Mouse (Mus musculus) lung, embryonic 14.5 days (tissue): ENCODE measurements at regions not wholly inside any gene's neighbourhood (a gene's known extent, or its start where the extent isn't known, plus 50 kb on each side); places are given as distances from the start of the nearest gene placed in this dataset.

Source experiments
- ATAC-seq: fragments of 200-750 bp; cut with Nextera tagmentation; 2 replicates; pipeline ENCODE4 v1.8.0; 2017; ENCODE audit warnings: mild to moderate bottlenecking, moderate TSS enrichment, moderate library complexity; ENCODE audit not compliant: insufficient read depth
- DNase-seq: peaks from one replicate; pipeline ENCODE4 v3.0.0-alpha.2; 2015
- H3K27ac ChIP-seq: fragments of 300-500 bp; sonication (generic); 2 replicates; pipeline ENCODE4 v1.5.1; 2014; ENCODE audit warnings: low read depth, mild to moderate bottlenecking, moderate library complexity
- H3K27me3 ChIP-seq: fragments of 300-500 bp; sonication (generic); 2 replicates; pipeline ENCODE4 v1.6.1; 2014; ENCODE audit warnings: low read length, control low read depth; ENCODE audit not compliant: insufficient read depth
- H3K36me3 ChIP-seq: fragments of 300-500 bp; sonication (generic); 2 replicates; pipeline ENCODE4 v1.6.1; 2014; ENCODE audit warnings: control low read depth; ENCODE audit not compliant: insufficient read depth
- H3K4me1 ChIP-seq: fragments of 300-500 bp; sonication (generic); 2 replicates; pipeline ENCODE4 v1.6.1; 2014; ENCODE audit warnings: antibody characterized with exemption, control low read depth; ENCODE audit not compliant: insufficient read depth
- H3K4me2 ChIP-seq: fragments of 300-500 bp; sonication (generic); 2 replicates; pipeline ENCODE4 v1.6.1; 2014; ENCODE audit warnings: mild to moderate bottlenecking
- H3K4me3 ChIP-seq: fragments of 300-500 bp; sonication (generic); 2 replicates; pipeline ENCODE4 v1.5.1; 2014; ENCODE audit warnings: low read depth, low read length
- H3K9ac ChIP-seq: fragments of 300-500 bp; sonication (generic); 2 replicates; pipeline ENCODE4 v1.6.1; 2014
- H3K9me3 ChIP-seq: fragments of 300-500 bp; sonication (generic); 2 replicates; pipeline ENCODE4 v1.6.1; 2016; ENCODE audit warnings: low read depth, low read length, control low read depth
- CTCF ChIP-seq: IDR thresholded peaks from 2 replicates; pipeline ENCODE4 v1.5.1; 2016; ENCODE audit warnings: antibody characterized with exemption, low read depth
- WGBS: fragments of 180-500 bp; shearing (Covaris S2); extraction: QIAGEN DNeasy Blood & Tissue Kit; methylation state at CpG from one replicate; pipeline ENCODE4 v1.1.7; 2014; 5-methylcytosine and 5-hydroxymethylcytosine counted together

DNA sequence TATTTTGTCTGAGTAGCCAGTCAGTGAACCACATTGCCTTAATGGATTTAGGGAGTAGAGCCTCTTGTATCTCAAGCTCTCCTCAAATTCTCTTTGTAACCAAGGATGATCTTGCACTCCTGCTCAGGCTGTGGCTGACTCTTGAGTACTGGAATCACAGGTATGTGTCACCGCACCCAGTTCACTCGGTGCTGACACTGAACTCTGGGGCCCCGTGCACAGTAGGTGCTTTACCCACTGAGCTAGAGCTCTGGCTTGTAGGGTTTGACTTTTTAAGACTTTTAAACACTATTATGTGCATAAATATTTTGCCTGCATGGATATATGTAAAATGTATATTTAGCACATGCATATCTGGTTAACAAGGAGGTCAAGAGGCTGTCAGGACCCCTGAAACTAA is 147.4 kb downstream of the Cartpt start:
- H3K27ac ChIP-seq = no peak overlapping the region
- H3K27me3 ChIP-seq = no peaks in the 10 kb centered on the region
- DNase-seq (no peak), ATAC-seq (no peak)
- no peaks in the 10 kb centered on the region for H3K4me1 ChIP-seq
- H3K9me3 ChIP-seq = no peaks in the 10 kb centered on the region
- TF ChIP-seq CTCF = no peak
- WGBS = 75% methylated on average over 3 of the region's 3 CpGs
- no peak overlapping the region for H3K4me2 ChIP-seq
- H3K9ac ChIP-seq = no peak overlapping the region
- H3K36me3 ChIP-seq = no peaks in the 10 kb centered on the region
- H3K4me3 ChIP-seq = no peak overlapping the region

DNA sequence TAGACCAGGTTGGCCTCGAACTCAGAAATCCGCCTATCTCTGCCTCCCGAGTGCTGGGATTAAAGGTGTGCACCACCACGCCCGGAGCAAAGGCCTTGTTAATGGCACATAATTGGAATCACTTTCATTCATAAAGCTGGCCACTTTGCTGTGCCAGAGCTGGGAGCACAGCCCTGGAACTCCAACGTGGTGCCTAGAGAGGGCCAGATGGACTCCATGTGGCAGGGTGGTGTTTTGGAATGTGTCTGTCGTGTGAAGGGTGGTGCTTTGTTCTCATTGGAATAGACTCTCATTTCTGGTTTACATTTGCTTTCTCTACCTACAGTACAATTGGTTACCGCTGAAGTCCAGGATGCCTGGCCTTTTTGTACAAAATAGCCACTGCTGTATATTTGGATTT is 150.2 kb downstream of the Cartpt start:
- Histone ChIP-seq H3K4me2 (no peak overlapping the region), H3K4me1 (no peaks in the 10 kb centered on the region), H3K36me3 (no peaks in the 10 kb centered on the region), H3K27ac (no peak overlapping the region), H3K4me3 (no peak overlapping the region), H3K9me3 (no peaks in the 10 kb centered on the region), H3K9ac (no peak overlapping the region), H3K27me3 (no peaks in the 10 kb centered on the region)
- 83% methylated on average over 8 of the region's 8 CpGs for WGBS
- no peak for ATAC-seq
- no peak for DNase-seq
- TF ChIP-seq CTCF = no peak

- ATAC-seq (no peak), DNase-seq (no peak)
- WGBS = 76% methylated on average over 6 of the region's 6 CpGs
- TF ChIP-seq CTCF = no peak
- Histone ChIP-seq H3K4me3 (no peak overlapping the region), H3K27ac (no peak overlapping the region), H3K27me3 (no peaks in the 10 kb centered on the region), H3K9me3 (no peaks in the 10 kb centered on the region), H3K9ac (no peak overlapping the region), H3K4me2 (no peak overlapping the region), H3K4me1 (no peaks in the 10 kb centered on the region), H3K36me3 (no peaks in the 10 kb centered on the region)
These were observed 151.5 kb downstream of the Cartpt start for GRCm38 (mm10) chr13:99749342-99749741.

DNA sequence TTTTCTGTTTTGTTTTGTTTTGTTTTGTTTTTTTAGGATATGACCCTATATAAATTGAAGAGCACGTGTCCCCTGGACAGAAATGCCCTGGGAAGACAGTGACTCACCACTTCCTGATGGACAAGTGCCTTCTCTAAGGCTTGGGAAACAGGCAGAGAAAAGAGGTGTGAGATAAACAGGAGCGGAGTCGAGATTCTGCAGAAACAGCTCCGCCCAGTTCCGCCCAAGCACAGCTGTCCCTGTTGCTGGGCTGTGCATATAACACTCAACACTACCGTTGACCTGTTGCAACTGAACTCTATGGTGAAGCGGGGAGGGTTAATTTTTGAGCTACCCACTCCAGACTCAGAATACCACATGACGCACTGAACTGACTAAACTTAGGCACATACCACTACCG is 152.8 kb downstream of the Cartpt start:
- no peaks in the 10 kb centered on the region for H3K4me1 ChIP-seq
- no peak overlapping the region for H3K27ac ChIP-seq
- H3K4me2 ChIP-seq = no peak overlapping the region
- no peaks in the 10 kb centered on the region for H3K9me3 ChIP-seq
- H3K4me3 ChIP-seq = no peak overlapping the region
- no peak for ATAC-seq
- H3K27me3 ChIP-seq = no peaks in the 10 kb centered on the region
- H3K36me3 ChIP-seq = no peaks in the 10 kb centered on the region
- DNase-seq = no peak
- 55% methylated on average over 9 of the region's 9 CpGs for WGBS
- no peak overlapping the region for H3K9ac ChIP-seq
- no peak for TF ChIP-seq CTCF

DNA sequence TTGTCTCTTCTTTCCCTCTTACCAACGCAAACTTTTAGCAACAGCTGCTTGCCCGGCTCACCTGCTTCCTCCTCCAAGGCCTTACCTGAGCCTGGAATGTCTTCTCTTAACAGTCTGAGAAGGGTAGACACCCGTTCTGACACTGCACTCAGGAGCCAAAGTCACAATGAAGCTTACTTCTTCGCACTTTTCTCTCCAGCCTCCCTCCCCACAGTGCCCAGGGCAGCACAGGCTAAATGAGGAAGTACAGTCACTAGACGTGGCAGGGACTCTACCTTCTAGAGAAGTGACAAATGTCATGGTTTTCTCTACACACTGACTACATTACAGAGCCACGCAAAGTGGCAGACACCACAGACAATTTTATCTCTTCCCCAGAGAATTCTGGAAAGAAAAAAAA is 155.4 kb downstream of the Cartpt start:
- no peak overlapping the region for H3K4me2 ChIP-seq
- no peaks in the 10 kb centered on the region for H3K27me3 ChIP-seq
- no peak overlapping the region for H3K9ac ChIP-seq
- no peaks in the 10 kb centered on the region for H3K4me1 ChIP-seq
- H3K9me3 ChIP-seq = no peaks in the 10 kb centered on the region
- H3K4me3 ChIP-seq = no peak overlapping the region
- no peaks in the 10 kb centered on the region for H3K36me3 ChIP-seq
- DNase-seq (no peak), ATAC-seq (no peak)
- TF ChIP-seq CTCF = no peak
- WGBS = 73% methylated on average over 6 of the region's 6 CpGs
- no peak overlapping the region for H3K27ac ChIP-seq

- Histone ChIP-seq H3K9me3 (no peaks in the 10 kb centered on the region), H3K4me3 (no peak overlapping the region), H3K4me1 (no peaks in the 10 kb centered on the region), H3K9ac (no peak overlapping the region), H3K36me3 (no peaks in the 10 kb centered on the region), H3K4me2 (no peak overlapping the region), H3K27me3 (no peaks in the 10 kb centered on the region), H3K27ac (no peak overlapping the region)
- no peak for TF ChIP-seq CTCF
- WGBS = 82% methylated on average over 7 of the region's 7 CpGs
- no peak for ATAC-seq
- DNase-seq = no peak
These were observed 156.1 kb downstream of the Cartpt start for GRCm38 (mm10) chr13:99744790-99745120.

- ATAC-seq = no peak
- DNase-seq = no peak
- no peaks in the 10 kb centered on the region for H3K36me3 ChIP-seq
- no peak for TF ChIP-seq CTCF
- H3K27ac ChIP-seq = no peak overlapping the region
- no peaks in the 10 kb centered on the region for H3K27me3 ChIP-seq
- no peak overlapping the region for H3K4me2 ChIP-seq
- no peaks in the 10 kb centered on the region for H3K9me3 ChIP-seq
- H3K4me1 ChIP-seq = no peaks in the 10 kb centered on the region
- WGBS = 54% methylated on average over 8 of the region's 8 CpGs
- H3K4me3 ChIP-seq = no peak overlapping the region
- no peak overlapping the region for H3K9ac ChIP-seq
These were observed 156.7 kb downstream of the Cartpt start for GRCm38 (mm10) chr13:99743952-99744789.
